Mouse (Mus musculus) heart, embryonic 11.5 days (tissue): ENCODE measurements around the gene Dcp1a. TPM values are rescaled to one million over a fixed set of nuclear protein-coding genes. Genes with fewer than 3 reads are reported as not detected.

Experiments
- ATAC-seq: fragments of 200-750 bp; cut with Nextera tagmentation; replicated peaks from 2 replicates; pipeline ENCODE4 v1.8.0; 2017; ENCODE audit warnings: moderate library complexity; ENCODE audit not compliant: insufficient number of reproducible peaks, low FRiP score, low TSS enrichment
- H3K27ac ChIP-seq: fragments of 300-500 bp; sonication (generic); 2 replicates; pipeline ENCODE4 v1.5.1; 2014; ENCODE audit warnings: mild to moderate bottlenecking, low read depth, low read length
- H3K27me3 ChIP-seq: fragments of 300-500 bp; sonication (generic); 2 replicates; pipeline ENCODE4 v1.6.1; 2014; ENCODE audit warnings: mild to moderate bottlenecking, low read length, mixed read lengths; ENCODE audit not compliant: control insufficient read depth, insufficient read depth
- H3K36me3 ChIP-seq: fragments of 300-500 bp; sonication (generic); 2 replicates; pipeline ENCODE4 v1.6.1; 2014; ENCODE audit warnings: mild to moderate bottlenecking, low read length, moderate library complexity, mixed read lengths; ENCODE audit not compliant: control insufficient read depth, insufficient read depth
- H3K4me1 ChIP-seq: fragments of 300-500 bp; sonication (generic); 2 replicates; pipeline ENCODE4 v1.6.1; 2014; ENCODE audit warnings: low read length; ENCODE audit not compliant: control insufficient read depth, insufficient read depth
- H3K4me2 ChIP-seq: fragments of 300-500 bp; sonication (generic); 2 replicates; pipeline ENCODE4 v1.6.1; 2014; ENCODE audit warnings: mild to moderate bottlenecking, moderate library complexity
- H3K4me3 ChIP-seq: fragments of 300-500 bp; sonication (generic); 2 replicates; pipeline ENCODE4 v1.5.1; 2014; ENCODE audit warnings: low read depth, low read length
- H3K9ac ChIP-seq: fragments of 300-500 bp; sonication (generic); 2 replicates; pipeline ENCODE4 v1.6.1; 2014; ENCODE audit warnings: mild to moderate bottlenecking, low read depth, low read length, moderate library complexity
- H3K9me3 ChIP-seq: fragments of 300-500 bp; sonication (generic); replicated peaks from 2 replicates; pipeline ENCODE4 v1.6.1; 2016; ENCODE audit warnings: low read length; ENCODE audit not compliant: control insufficient read depth
- WGBS: fragments of 180-500 bp; shearing (Covaris S2); extraction: QIAGEN DNeasy Blood & Tissue Kit; methylation state at CpG from one replicate; pipeline ENCODE4 v1.1.7; 2014; ENCODE audit not compliant: insufficient replicate concordance; 5-methylcytosine and 5-hydroxymethylcytosine counted together
- polyA plus RNA-seq: library from polyadenylated mRNA; unstranded; fragments of >200 nt; fragmentation: Nextera tagmentation; extraction: Ambion mirVana; gene quantifications from 2 replicates; pipeline ENCODE4 v1.2.1, GENCODE M21; 2014

Gene Dcp1a
- polyA plus RNA-seq, 1 experiment from 2014 or later: 21.2 TPM

DNA sequence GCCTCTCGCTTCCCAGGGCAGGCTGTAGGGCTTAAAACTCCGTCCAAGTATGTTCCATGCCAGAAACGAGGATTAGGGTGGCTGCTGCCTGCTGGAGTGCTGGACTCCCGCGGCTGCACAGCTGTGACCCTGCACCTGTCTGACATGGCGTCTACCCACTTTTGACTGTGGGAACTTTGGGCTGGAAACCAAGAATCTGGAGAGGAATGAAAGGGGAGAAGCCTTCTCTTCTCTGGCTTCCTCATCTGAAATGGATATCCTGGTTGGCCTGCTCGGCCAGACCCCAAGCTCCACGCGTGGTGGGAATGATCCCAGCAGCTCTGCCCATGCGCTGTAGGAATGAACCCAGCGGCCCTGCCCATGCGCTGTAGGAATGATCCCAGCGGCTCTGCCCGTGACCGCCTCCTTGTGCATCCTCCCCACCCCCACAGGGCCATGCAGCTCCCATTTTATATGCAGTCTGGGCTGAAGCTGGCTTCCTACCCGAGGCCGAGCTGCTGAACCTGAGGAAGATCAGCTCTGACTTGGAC is 80.1 kb downstream of the Dcp1a start:
- H3K4me2 ChIP-seq: no peak overlapping the region
- no peak overlapping the region for H3K4me3 ChIP-seq
- H3K27me3 ChIP-seq: no peaks in the 10 kb centered on the region
- no peaks in the 10 kb centered on the region for H3K4me1 ChIP-seq
- peaks cover 23% of the 10 kb centered on the region for H3K36me3 ChIP-seq
- no peak overlapping the region for H3K27ac ChIP-seq
- ATAC-seq: no peak
- H3K9ac ChIP-seq: no peak overlapping the region
- 92% methylated on average over 17 of the region's 17 CpGs for WGBS
- H3K9me3 ChIP-seq: no peaks in the 10 kb centered on the region

DNA sequence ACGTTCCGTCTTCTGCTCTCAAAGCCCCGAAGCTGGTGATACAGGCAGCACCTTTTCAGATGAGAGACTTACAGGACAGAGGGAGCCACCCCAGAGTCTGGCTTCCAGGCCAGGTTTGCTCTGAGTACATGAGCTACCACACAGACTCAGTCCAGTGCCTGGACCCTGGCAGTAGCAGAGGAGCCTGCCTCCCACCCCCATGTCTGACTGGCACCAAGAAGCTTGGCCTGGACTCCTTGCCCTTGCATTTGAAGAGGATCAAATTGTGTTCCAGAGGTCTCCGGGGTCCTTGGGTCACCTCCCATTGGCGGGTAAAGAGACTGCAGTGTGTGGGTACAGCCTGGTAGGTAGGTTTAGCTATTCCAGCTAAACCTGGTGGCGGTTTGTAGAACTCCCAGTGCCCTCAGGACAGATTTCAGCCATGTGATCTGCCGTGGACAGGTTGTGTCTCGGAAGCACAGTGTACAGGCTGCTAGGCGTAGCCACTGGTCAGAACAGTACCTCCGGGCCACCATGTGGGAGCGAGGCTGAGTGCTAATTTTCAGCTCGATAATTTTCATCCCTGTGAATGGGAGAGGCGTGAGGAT is 81.6 kb downstream of the Dcp1a start:
- 92% methylated on average over 13 of the region's 13 CpGs for WGBS
- no peaks in the 10 kb centered on the region for H3K9me3 ChIP-seq
- no peak overlapping the region for H3K4me3 ChIP-seq
- H3K4me2 ChIP-seq: no peak overlapping the region
- peaks cover 31% of the 10 kb centered on the region for H3K36me3 ChIP-seq
- H3K27me3 ChIP-seq: no peaks in the 10 kb centered on the region
- H3K4me1 ChIP-seq: no peaks in the 10 kb centered on the region; the same call in 1 of the 2 replicates
- no peak overlapping the region for H3K27ac ChIP-seq
- no peak overlapping the region for H3K9ac ChIP-seq
- ATAC-seq: no peak

GRCm38 (mm10) chr14:30561470-30562187 is 82.3 kb downstream of the Dcp1a start:
- no peak overlapping the region for H3K27ac ChIP-seq
- ATAC-seq: 0 out of 2 replicates have a peak, but pooled peaks have one; percentile 58
- no peaks in the 10 kb centered on the region for H3K27me3 ChIP-seq
- H3K9ac ChIP-seq: no peak overlapping the region
- no peak overlapping the region for H3K4me2 ChIP-seq
- H3K9me3 ChIP-seq: no peaks in the 10 kb centered on the region
- no peaks in the 10 kb centered on the region; the same call in 1 of the 2 replicates for H3K4me1 ChIP-seq
- peaks cover 31% of the 10 kb centered on the region for H3K36me3 ChIP-seq
- WGBS: 82% methylated on average over 14 of the region's 14 CpGs
- H3K4me3 ChIP-seq: no peak overlapping the region

DNA sequence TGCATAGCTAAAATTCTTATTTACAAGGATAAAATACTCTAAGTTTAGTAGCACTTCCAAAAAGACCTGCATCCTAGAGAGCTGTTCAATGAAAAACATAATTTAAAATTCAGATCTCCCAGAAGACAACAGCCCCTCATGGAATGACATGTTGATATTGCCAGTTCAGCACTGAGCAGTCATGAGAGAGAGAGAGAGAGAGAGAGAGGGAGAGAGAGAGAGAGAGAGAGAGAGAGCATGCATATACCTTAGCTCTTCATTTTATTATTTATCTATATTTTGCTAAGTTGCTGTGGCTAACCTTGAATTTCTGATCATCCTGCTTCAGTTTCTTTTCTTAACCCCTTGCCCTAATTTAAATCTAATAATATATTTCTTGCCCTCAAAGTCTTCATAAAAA is 83.0 kb downstream of the Dcp1a start:
- Histone ChIP-seq H3K9me3 (no peaks in the 10 kb centered on the region), H3K4me2 (no peak overlapping the region), H3K27ac (no peak overlapping the region), H3K36me3 (peaks cover 34% of the 10 kb centered on the region), H3K27me3 (no peaks in the 10 kb centered on the region), H3K4me3 (no peak overlapping the region), H3K9ac (no peak overlapping the region), H3K4me1 (no peaks in the 10 kb centered on the region; the same call in 1 of the 2 replicates)
- ATAC-seq: no peak

GRCm38 (mm10) chr14:30564451-30564850 is 85.1 kb downstream of the Dcp1a start:
- 76% methylated on average over 2 of the region's 2 CpGs for WGBS
- Histone ChIP-seq H3K27me3 (no peaks in the 10 kb centered on the region), H3K4me1 (no peaks in the 10 kb centered on the region; the same call in 1 of the 2 replicates), H3K4me3 (no peak overlapping the region), H3K9me3 (no peaks in the 10 kb centered on the region), H3K27ac (no peak overlapping the region), H3K9ac (no peak overlapping the region), H3K4me2 (no peak overlapping the region), H3K36me3 (peaks cover 44% of the 10 kb centered on the region)
- ATAC-seq: peak; percentile 44; the same call in 1 of the 2 replicates

DNA sequence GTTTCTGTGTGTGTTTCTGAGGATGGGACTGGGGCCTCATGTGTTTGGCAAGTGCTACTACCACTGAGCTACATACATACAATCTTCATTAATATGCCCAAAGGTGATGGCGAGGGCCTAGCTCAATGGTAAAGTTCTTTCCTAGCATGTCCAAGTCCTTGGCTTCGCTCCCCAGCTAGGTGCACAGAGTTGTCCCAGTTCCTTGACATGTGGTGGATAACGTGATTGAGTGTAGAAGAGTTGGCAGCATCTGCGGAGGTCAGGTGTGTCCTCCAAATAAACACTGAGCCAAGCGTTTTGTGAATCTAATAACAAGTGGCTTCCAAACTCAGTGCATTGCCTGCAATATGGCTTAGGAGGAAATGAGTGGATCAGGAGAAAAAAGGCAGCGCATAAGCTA is 87.0 kb downstream of the Dcp1a start:
- Histone ChIP-seq H3K9me3 (no peaks in the 10 kb centered on the region), H3K4me1 (no peaks in the 10 kb centered on the region; the same call in 1 of the 2 replicates), H3K27ac (no peak overlapping the region), H3K27me3 (no peaks in the 10 kb centered on the region), H3K4me3 (no peak overlapping the region), H3K9ac (no peak overlapping the region), H3K36me3 (peaks cover 46% of the 10 kb centered on the region), H3K4me2 (no peak overlapping the region)
- no peak for ATAC-seq
- WGBS: 89% methylated on average over 6 of the region's 6 CpGs

GRCm38 (mm10) chr14:30568016-30568415 is 88.7 kb downstream of the Dcp1a start:
- no peak for ATAC-seq
- H3K4me1 ChIP-seq: no peaks in the 10 kb centered on the region; the same call in 1 of the 2 replicates
- H3K9ac ChIP-seq: no peak overlapping the region
- peaks cover 53% of the 10 kb centered on the region for H3K36me3 ChIP-seq
- no peaks in the 10 kb centered on the region for H3K9me3 ChIP-seq
- H3K4me2 ChIP-seq: no peak overlapping the region
- H3K27ac ChIP-seq: no peak overlapping the region
- no peak overlapping the region for H3K4me3 ChIP-seq
- 89% methylated on average over 9 of the region's 9 CpGs for WGBS
- H3K27me3 ChIP-seq: no peaks in the 10 kb centered on the region

GRCm38 (mm10) chr14:30570303-30570702 is 91.0 kb downstream of the Dcp1a start:
- Histone ChIP-seq H3K9ac (no peak overlapping the region), H3K9me3 (no peaks in the 10 kb centered on the region), H3K4me3 (no peak overlapping the region), H3K36me3 (peaks cover 56% of the 10 kb centered on the region), H3K4me1 (no peaks in the 10 kb centered on the region), H3K27me3 (no peaks in the 10 kb centered on the region), H3K27ac (no peak overlapping the region), H3K4me2 (no peak overlapping the region)
- 83% methylated on average over 9 of the region's 9 CpGs for WGBS
- no peak for ATAC-seq
